Mouse (Mus musculus): ENCODE results near the gene Ikbke. TPM values are rescaled to one million over a fixed set of nuclear protein-coding genes. Genes with fewer than 3 reads are reported as not detected.
"Not testable (repeated sequence)": the region's sequence is repeated elsewhere in the genome, so short reads cannot be mapped to it uniquely, and the experiment has no call there.

Ikbke gene
- polyA plus RNA-seq, 1 experiment from 2014 or later = 23.5 TPM

- DNase-seq (ENCODE audit: low spot score) = no peak
Measured at GRCm38 (mm10) chr1:131281731-131282130, 2.3 kb upstream of the Ikbke start.

GRCm38 (mm10) chr1:131280280-131280679 is 874 bp upstream of the Ikbke start:
- DNase-seq (ENCODE audit: low spot score) = peak; percentile 66

GRCm38 (mm10) chr1:131278606-131279455 is 575 bp downstream of the Ikbke start:
- DNase-seq (ENCODE audit: low spot score) = peak; percentile 66

GRCm38 (mm10) chr1:131276831-131277230 is 2.6 kb downstream of the Ikbke start:
- DNase-seq (ENCODE audit: low spot score) = no peak

- DNase-seq (ENCODE audit: low spot score) = no peak
Measured at GRCm38 (mm10) chr1:131275577-131275976, 3.8 kb downstream of the Ikbke start.

GRCm38 (mm10) chr1:131274725-131275539 is 4.5 kb downstream of the Ikbke start:
- peak; percentile 31 for DNase-seq (ENCODE audit: low spot score)

GRCm38 (mm10) chr1:131269797-131270578 is 9.4 kb downstream of the Ikbke start:
- DNase-seq (ENCODE audit: low spot score) = peak; percentile 83

- DNase-seq (ENCODE audit: low spot score) = no peak
Measured at GRCm38 (mm10) chr1:131268776-131269175, 10.6 kb downstream of the Ikbke start.

- DNase-seq (ENCODE audit: low spot score) = no peak
Measured at GRCm38 (mm10) chr1:131263905-131264304, 15.5 kb downstream of the Ikbke start.

GRCm38 (mm10) chr1:131260309-131260656 is 19.1 kb downstream of the Ikbke start:
- DNase-seq (ENCODE audit: low spot score) = peak; percentile 75

GRCm38 (mm10) chr1:131259632-131260308 is 19.6 kb downstream of the Ikbke start:
- DNase-seq (ENCODE audit: low spot score) = no peak

- no peak for DNase-seq (ENCODE audit: low spot score)
Measured at GRCm38 (mm10) chr1:131257288-131257687, 22.1 kb downstream of the Ikbke start.

GRCm38 (mm10) chr1:131252516-131253250 is 26.7 kb downstream of the Ikbke start:
- DNase-seq (ENCODE audit: low spot score) = not testable (repeated sequence)

GRCm38 (mm10) chr1:131246433-131247395 is 32.7 kb downstream of the Ikbke start:
- DNase-seq (ENCODE audit: low spot score) = peak; percentile 38

GRCm38 (mm10) chr1:131245926-131246325 is 33.5 kb downstream of the Ikbke start:
- peak; percentile 43 for DNase-seq (ENCODE audit: low spot score)

GRCm38 (mm10) chr1:131245089-131245856 is 34.1 kb downstream of the Ikbke start, which contains the start of gene Rassf5:
Gene Rassf5, minus strand, starts transcription at chr1:131245258.
- DNase-seq (ENCODE audit: low spot score) = peak; percentile 45

- DNase-seq (ENCODE audit: low spot score) = no peak
Measured at GRCm38 (mm10) chr1:131244536-131245088, 34.8 kb downstream of the Ikbke start.

- no peak for DNase-seq (ENCODE audit: low spot score)
Measured at GRCm38 (mm10) chr1:131242956-131243355, 36.5 kb downstream of the Ikbke start.

All from thymus, postnatal 0 days (tissue).